Mouse (Mus musculus): Measurements from ENCODE around the gene Cemip. TPM values are rescaled to one million over a fixed set of nuclear protein-coding genes. Genes with fewer than 3 reads are reported as not detected.

Gene Cemip
- total and polyA plus RNA-seq, 2 experiments from 2014 or later = 0.37 to 2.9 TPM

DNA sequence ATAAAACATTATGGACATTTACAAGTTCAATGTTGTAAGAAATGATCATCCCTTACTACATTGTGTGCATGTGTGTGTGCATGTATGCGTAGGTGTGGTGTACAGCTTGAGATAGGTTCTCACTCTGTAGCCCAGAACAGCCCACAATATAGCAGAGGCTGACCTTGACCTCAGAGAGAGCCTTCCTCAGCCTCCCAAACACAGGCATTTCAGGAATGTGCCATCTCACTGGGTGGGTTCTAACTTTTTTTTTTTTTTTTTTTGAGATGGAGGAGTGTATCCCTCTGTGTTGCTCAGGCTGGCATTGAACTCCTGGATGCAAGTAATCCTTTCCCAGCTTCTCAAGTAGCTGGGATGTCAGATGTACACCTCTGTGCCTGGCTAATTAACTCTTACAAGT is 92.0 kb downstream of the Cemip start:
- Histone ChIP-seq H3K4me1 (ENCODE audit: control insufficient read depth, insufficient read depth) (no peaks in the 10 kb centered on the region), H3K4me3 (ENCODE audit: low read depth, low read length) (no peak overlapping the region), H3K36me3 (replicated peaks; ENCODE audit: control insufficient read depth, insufficient read depth, low read length) (no peaks in the 10 kb centered on the region), H3K27me3 (ENCODE audit: control insufficient read depth, insufficient read depth, low read length) (no peaks in the 10 kb centered on the region), H3K4me2 (ENCODE audit: low read depth, low read length) (no peak overlapping the region), H3K27ac (ENCODE audit: low read depth) (no peak overlapping the region), H3K9ac (replicated peaks; ENCODE audit: low read depth, low read length) (no peak overlapping the region), H3K9me3 (replicated peaks; ENCODE audit: control insufficient read depth, low read length) (no peaks in the 10 kb centered on the region)
- DNase-seq (ENCODE audit: low spot score) (no peak), ATAC-seq (ENCODE audit: insufficient read depth, low read depth) (no peak)
- TF ChIP-seq CTCF (IDR thresholded peaks at IDR 0.05; ENCODE audit: low read depth) = no peak
- no peak for TF ChIP-seq EP300 (IDR thresholded peaks at IDR 0.05; ENCODE audit: low read depth)
- WGBS = 81% methylated on average over 1 of the region's 1 CpGs

DNA sequence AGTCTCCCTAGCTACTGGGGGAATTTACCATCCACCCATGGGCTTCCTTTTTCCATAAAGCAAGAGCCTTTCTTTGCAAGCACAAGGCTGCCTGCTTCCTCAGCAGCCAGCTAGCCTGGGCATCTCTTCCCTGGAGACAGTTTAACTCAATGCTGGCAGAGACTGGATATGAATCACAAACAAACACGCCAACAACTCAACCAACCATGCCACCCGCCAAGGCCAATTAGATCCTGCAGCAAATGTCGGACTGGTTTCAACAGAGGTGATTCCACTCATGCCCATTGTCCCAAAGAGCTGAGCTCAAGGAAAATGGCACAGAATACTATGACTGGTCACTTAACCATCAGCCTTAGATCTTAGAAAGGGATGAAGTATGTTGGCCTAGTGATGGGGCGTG is 97.0 kb downstream of the Cemip start:
- Histone ChIP-seq H3K4me2 (ENCODE audit: low read depth, low read length) (no peak overlapping the region), H3K4me1 (ENCODE audit: control insufficient read depth, insufficient read depth) (no peaks in the 10 kb centered on the region), H3K27me3 (ENCODE audit: control insufficient read depth, insufficient read depth, low read length) (no peaks in the 10 kb centered on the region), H3K36me3 (replicated peaks; ENCODE audit: control insufficient read depth, insufficient read depth, low read length) (no peaks in the 10 kb centered on the region), H3K9me3 (replicated peaks; ENCODE audit: control insufficient read depth, low read length) (no peaks in the 10 kb centered on the region), H3K27ac (ENCODE audit: low read depth) (no peak overlapping the region), H3K9ac (replicated peaks; ENCODE audit: low read depth, low read length) (no peak overlapping the region), H3K4me3 (ENCODE audit: low read depth, low read length) (no peak overlapping the region)
- WGBS = 94% methylated on average over 4 of the region's 4 CpGs
- DNase-seq (ENCODE audit: low spot score) = no peak
- no peak for ATAC-seq (ENCODE audit: insufficient read depth, low read depth)
- TF ChIP-seq CTCF (IDR thresholded peaks at IDR 0.05; ENCODE audit: low read depth) (no peak), EP300 (IDR thresholded peaks at IDR 0.05; ENCODE audit: low read depth) (no peak)

DNA sequence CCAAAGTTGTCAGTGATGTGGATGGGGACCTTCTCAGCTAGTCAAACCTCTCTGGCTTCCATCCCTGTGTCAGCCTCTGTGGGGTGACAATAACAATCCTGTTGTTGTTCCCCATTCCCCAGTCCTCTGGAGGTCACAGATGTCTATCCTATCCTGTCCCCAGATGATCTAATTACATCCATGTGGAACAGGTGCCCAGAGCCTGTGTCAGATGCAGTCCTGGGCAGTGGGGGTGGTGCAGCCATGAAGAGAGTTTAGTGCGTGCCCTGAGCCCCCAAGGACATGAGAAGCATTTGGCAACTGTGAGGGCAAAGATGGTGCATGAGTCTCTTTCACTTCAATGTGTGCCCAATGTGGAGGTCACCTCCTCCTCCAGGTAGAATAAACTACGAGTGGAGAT is 100.6 kb downstream of the Cemip start:
- no peaks in the 10 kb centered on the region for H3K4me1 ChIP-seq (ENCODE audit: control insufficient read depth, insufficient read depth)
- no peak overlapping the region for H3K4me2 ChIP-seq (ENCODE audit: low read depth, low read length)
- H3K27ac ChIP-seq (ENCODE audit: low read depth) = no peak overlapping the region
- TF ChIP-seq CTCF (IDR thresholded peaks at IDR 0.05; ENCODE audit: low read depth) (no peak), EP300 (IDR thresholded peaks at IDR 0.05; ENCODE audit: low read depth) (no peak)
- DNase-seq (ENCODE audit: low spot score) (no peak), ATAC-seq (ENCODE audit: insufficient read depth, low read depth) (no peak)
- no peaks in the 10 kb centered on the region for H3K36me3 ChIP-seq (replicated peaks; ENCODE audit: control insufficient read depth, insufficient read depth, low read length)
- 64% methylated on average over 2 of the region's 2 CpGs for WGBS
- H3K9ac ChIP-seq (replicated peaks; ENCODE audit: low read depth, low read length) = no peak overlapping the region
- no peaks in the 10 kb centered on the region for H3K9me3 ChIP-seq (replicated peaks; ENCODE audit: control insufficient read depth, low read length)
- H3K4me3 ChIP-seq (ENCODE audit: low read depth, low read length) = no peak overlapping the region
- no peaks in the 10 kb centered on the region for H3K27me3 ChIP-seq (ENCODE audit: control insufficient read depth, insufficient read depth, low read length)

DNA sequence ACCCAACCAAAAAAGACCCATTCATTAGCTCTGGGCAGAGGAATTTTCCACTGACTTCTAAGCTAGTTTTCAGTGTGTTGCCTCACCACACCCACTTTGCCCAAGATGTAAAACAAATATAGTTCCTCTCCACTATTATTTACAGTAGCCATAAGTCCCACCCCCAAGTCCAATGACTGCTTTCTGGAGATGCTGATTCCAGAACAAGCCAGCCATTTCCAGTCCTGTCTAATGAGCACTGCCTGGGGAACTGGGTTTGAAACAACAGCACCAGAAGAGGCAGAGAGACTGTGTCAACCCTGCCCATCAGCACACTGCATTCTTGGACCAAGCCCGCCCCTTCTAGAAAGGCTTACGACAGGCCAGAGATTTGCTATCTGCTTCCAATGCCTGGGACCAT is 103.7 kb downstream of the Cemip start:
- no peak for TF ChIP-seq CTCF (IDR thresholded peaks at IDR 0.05; ENCODE audit: low read depth)
- TF ChIP-seq EP300 (IDR thresholded peaks at IDR 0.05; ENCODE audit: low read depth) = no peak
- no peaks in the 10 kb centered on the region for H3K27me3 ChIP-seq (ENCODE audit: control insufficient read depth, insufficient read depth, low read length)

DNA sequence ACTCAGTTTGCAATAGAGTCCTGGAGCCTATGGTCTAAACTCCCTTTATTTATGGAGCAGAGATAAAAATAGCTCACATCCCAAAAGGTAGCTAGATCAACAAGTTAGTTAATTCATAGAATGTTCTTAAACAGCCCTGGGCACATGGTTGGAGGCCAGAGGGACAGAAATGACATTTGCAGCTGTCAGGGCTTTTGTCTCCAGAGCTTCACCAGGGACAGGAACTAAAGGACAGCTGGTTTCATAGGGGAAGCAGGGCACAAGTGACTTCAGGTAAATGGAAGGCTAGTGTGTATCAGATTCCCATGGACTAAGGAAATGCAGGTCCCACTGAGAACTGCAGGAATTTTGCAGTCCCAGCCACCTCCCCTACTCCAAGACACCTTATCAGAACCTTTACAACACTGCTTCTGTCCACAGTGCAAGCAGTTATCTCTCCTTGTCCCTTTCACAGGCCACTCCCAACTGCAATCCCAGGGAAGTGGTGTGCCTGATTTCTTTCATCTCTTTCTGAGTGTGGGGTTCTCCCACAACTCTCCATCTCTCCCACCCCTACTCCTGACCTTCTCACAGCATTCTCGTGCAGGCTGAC is 107.3 kb downstream of the Cemip start:
- no peak overlapping the region for H3K9ac ChIP-seq (replicated peaks; ENCODE audit: low read depth, low read length)
- no peaks in the 10 kb centered on the region for H3K36me3 ChIP-seq (replicated peaks; ENCODE audit: control insufficient read depth, insufficient read depth, low read length)
- no peak for ATAC-seq (ENCODE audit: insufficient read depth, low read depth)
- H3K27ac ChIP-seq (ENCODE audit: low read depth) = no peak overlapping the region
- WGBS = 29% methylated on average over 1 of the region's 1 CpGs
- no peak overlapping the region for H3K4me3 ChIP-seq (ENCODE audit: low read depth, low read length)
- H3K4me1 ChIP-seq (ENCODE audit: control insufficient read depth, insufficient read depth) = no peaks in the 10 kb centered on the region
- H3K4me2 ChIP-seq (ENCODE audit: low read depth, low read length) = no peak overlapping the region
- no peaks in the 10 kb centered on the region for H3K27me3 ChIP-seq (ENCODE audit: control insufficient read depth, insufficient read depth, low read length)
- TF ChIP-seq EP300 (IDR thresholded peaks at IDR 0.05; ENCODE audit: low read depth) = no peak
- TF ChIP-seq CTCF (IDR thresholded peaks at IDR 0.05; ENCODE audit: low read depth) = no peak
- DNase-seq (ENCODE audit: low spot score) = no peak
- H3K9me3 ChIP-seq (replicated peaks; ENCODE audit: control insufficient read depth, low read length) = no peaks in the 10 kb centered on the region

More for the DNA sequence above, 103.7 kb downstream of the Cemip start:
- 53% methylated on average over 2 of the region's 2 CpGs for WGBS
- no peak for ATAC-seq (ENCODE audit: insufficient read depth, low read depth)
- DNase-seq (ENCODE audit: low spot score) = no peak
- H3K4me1 ChIP-seq (ENCODE audit: control insufficient read depth, insufficient read depth) = no peaks in the 10 kb centered on the region
- H3K4me2 ChIP-seq (ENCODE audit: low read depth, low read length) = no peak overlapping the region
- no peak overlapping the region for H3K27ac ChIP-seq (ENCODE audit: low read depth)
- no peaks in the 10 kb centered on the region for H3K9me3 ChIP-seq (replicated peaks; ENCODE audit: control insufficient read depth, low read length)
- no peak overlapping the region for H3K4me3 ChIP-seq (ENCODE audit: low read depth, low read length)
- H3K9ac ChIP-seq (replicated peaks; ENCODE audit: low read depth, low read length) = no peak overlapping the region
- H3K36me3 ChIP-seq (replicated peaks; ENCODE audit: control insufficient read depth, insufficient read depth, low read length) = no peaks in the 10 kb centered on the region

DNA sequence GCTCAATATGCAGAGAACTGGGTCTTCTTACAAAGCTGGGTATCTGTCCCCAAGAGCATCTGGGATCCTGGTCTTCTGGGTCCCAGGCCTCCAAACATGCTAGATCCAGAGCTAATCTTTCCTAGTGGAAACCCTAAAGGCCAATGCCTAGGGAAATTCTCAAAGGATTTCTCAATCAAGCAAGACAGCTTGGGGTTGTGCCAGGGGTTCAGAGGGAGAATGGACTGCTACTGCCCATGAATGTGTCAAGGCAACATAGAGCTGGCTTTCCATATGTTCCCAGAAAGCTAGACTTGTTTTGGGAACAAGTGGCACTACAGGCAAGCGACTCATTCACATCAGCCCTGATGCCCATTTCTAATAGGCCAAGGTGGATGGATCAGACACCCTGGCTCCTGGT is 107.9 kb downstream of the Cemip start:
- Histone ChIP-seq H3K4me2 (ENCODE audit: low read depth, low read length) (no peak overlapping the region), H3K36me3 (replicated peaks; ENCODE audit: control insufficient read depth, insufficient read depth, low read length) (no peaks in the 10 kb centered on the region), H3K4me3 (ENCODE audit: low read depth, low read length) (no peak overlapping the region), H3K9ac (replicated peaks; ENCODE audit: low read depth, low read length) (no peak overlapping the region), H3K4me1 (ENCODE audit: control insufficient read depth, insufficient read depth) (no peaks in the 10 kb centered on the region), H3K9me3 (replicated peaks; ENCODE audit: control insufficient read depth, low read length) (no peaks in the 10 kb centered on the region), H3K27ac (ENCODE audit: low read depth) (no peak overlapping the region), H3K27me3 (ENCODE audit: control insufficient read depth, insufficient read depth, low read length) (no peaks in the 10 kb centered on the region)
- TF ChIP-seq CTCF (IDR thresholded peaks at IDR 0.05; ENCODE audit: low read depth) (no peak), EP300 (IDR thresholded peaks at IDR 0.05; ENCODE audit: low read depth) (no peak)
- ATAC-seq (ENCODE audit: insufficient read depth, low read depth) (no peak), DNase-seq (ENCODE audit: low spot score) (no peak)
- 83% methylated on average over 1 of the region's 1 CpGs for WGBS
